Mouse (Mus musculus) lung, embryonic 16.5 days (tissue): Measurements from ENCODE around the gene Daxx. TPM values are rescaled to one million over a fixed set of nuclear protein-coding genes. Genes with fewer than 3 reads are reported as not detected.
"Not testable (repeated sequence)": the region's sequence is repeated elsewhere in the genome, so short reads cannot be mapped to it uniquely, and the experiment has no call there.

Source experiments
- ATAC-seq: fragments of 200-750 bp; cut with Nextera tagmentation; 2 replicates; pipeline ENCODE4 v1.8.0; 2017; ENCODE audit warnings: low read depth, mild to moderate bottlenecking, moderate library complexity
- H3K27ac ChIP-seq: fragments of 300-500 bp; sonication (generic); 2 replicates; pipeline ENCODE4 v1.5.1; 2014; ENCODE audit warnings: mild to moderate bottlenecking, control low read depth, low read length
- H3K27me3 ChIP-seq: fragments of 300-500 bp; sonication (generic); 2 replicates; pipeline ENCODE4 v1.6.1; 2014; ENCODE audit warnings: low read depth, low read length, mixed read lengths; ENCODE audit not compliant: control insufficient read depth, insufficient read depth
- H3K36me3 ChIP-seq: fragments of 300-500 bp; sonication (generic); 2 replicates; pipeline ENCODE4 v1.6.1; 2014; ENCODE audit warnings: low read length; ENCODE audit not compliant: control insufficient read depth, insufficient read depth
- H3K4me1 ChIP-seq: fragments of 300-500 bp; sonication (generic); replicated peaks from 2 replicates; pipeline ENCODE4 v1.6.1; 2014; ENCODE audit warnings: low read length, mixed read lengths; ENCODE audit not compliant: control insufficient read depth, insufficient read depth
- H3K4me2 ChIP-seq: fragments of 300-500 bp; sonication (generic); 2 replicates; pipeline ENCODE4 v1.6.1; 2014; ENCODE audit warnings: low read depth, low read length, control low read depth
- H3K4me3 ChIP-seq: fragments of 300-500 bp; sonication (generic); 2 replicates; pipeline ENCODE4 v1.5.1; 2014; ENCODE audit warnings: mild to moderate bottlenecking, low read length, control low read depth
- H3K9ac ChIP-seq: fragments of 300-500 bp; sonication (generic); 2 replicates; pipeline ENCODE4 v1.6.1; 2014; ENCODE audit warnings: low read length, control low read depth
- H3K9me3 ChIP-seq: fragments of 300-500 bp; sonication (generic); 2 replicates; pipeline ENCODE4 v1.6.1; 2016; ENCODE audit warnings: low read length; ENCODE audit not compliant: control insufficient read depth
- WGBS: fragments of 180-500 bp; shearing (Covaris S2); extraction: QIAGEN DNeasy Blood & Tissue Kit; methylation state at CpG from one replicate; pipeline ENCODE4 v1.1.7; 2014; 5-methylcytosine and 5-hydroxymethylcytosine counted together
- polyA plus RNA-seq: library from polyadenylated mRNA; unstranded; fragments of >200 nt; fragmentation: Nextera tagmentation; extraction: Ambion mirVana; gene quantifications from 2 replicates; pipeline ENCODE4 v1.2.1, GENCODE M21; 2015

Gene Daxx
- polyA plus RNA-seq, 1 experiment from 2014 or later = 50.6 TPM

DNA sequence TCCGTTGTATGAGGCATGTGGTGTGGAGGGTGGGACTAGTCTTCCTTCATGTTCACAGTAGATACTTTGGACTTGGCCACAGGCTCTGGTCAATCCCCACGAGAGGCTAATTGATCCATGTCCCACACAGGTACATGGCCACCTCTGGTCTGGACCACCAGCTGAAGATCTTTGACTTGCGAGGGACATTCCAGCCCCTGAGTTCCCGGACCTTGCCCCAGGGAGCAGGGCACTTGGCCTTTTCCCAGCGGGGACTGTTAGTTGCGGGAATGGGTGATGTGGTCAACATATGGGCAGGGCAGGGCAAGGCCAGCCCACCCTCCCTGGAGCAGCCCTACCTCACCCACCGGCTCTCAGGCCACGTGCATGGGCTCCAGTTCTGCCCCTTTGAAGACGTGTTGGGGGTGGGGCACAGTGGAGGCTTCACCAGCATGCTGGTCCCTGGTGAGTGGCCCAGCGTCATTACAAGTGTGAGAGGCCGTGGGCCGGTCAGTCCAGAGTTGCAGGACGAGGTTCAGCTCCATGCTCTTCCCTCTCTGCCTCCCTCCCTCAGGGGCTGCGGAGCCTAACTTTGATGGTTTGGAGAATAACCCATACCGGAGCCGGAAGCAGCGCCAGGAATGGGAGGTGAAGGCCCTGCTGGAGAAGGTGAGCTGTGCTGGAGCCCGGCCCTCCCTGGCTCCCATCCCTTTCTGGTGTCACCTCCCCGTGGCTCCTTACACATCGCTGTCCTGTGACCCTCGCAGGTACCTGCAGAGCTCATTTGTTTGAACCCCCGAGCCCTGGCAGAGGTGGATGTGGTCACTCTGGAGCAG is 39.1 kb downstream of the Daxx start:
- WGBS = 81% methylated on average over 22 of the region's 22 CpGs
- peaks cover 28% of the 10 kb centered on the region for H3K36me3 ChIP-seq
- H3K4me1 ChIP-seq = peaks cover 25% of the 10 kb centered on the region
- no peak overlapping the region for H3K4me2 ChIP-seq
- no peak overlapping the region for H3K9ac ChIP-seq
- no peak overlapping the region for H3K27ac ChIP-seq
- H3K27me3 ChIP-seq = no peaks in the 10 kb centered on the region
- no peak for ATAC-seq
- no peak overlapping the region for H3K4me3 ChIP-seq
- no peaks in the 10 kb centered on the region for H3K9me3 ChIP-seq

DNA sequence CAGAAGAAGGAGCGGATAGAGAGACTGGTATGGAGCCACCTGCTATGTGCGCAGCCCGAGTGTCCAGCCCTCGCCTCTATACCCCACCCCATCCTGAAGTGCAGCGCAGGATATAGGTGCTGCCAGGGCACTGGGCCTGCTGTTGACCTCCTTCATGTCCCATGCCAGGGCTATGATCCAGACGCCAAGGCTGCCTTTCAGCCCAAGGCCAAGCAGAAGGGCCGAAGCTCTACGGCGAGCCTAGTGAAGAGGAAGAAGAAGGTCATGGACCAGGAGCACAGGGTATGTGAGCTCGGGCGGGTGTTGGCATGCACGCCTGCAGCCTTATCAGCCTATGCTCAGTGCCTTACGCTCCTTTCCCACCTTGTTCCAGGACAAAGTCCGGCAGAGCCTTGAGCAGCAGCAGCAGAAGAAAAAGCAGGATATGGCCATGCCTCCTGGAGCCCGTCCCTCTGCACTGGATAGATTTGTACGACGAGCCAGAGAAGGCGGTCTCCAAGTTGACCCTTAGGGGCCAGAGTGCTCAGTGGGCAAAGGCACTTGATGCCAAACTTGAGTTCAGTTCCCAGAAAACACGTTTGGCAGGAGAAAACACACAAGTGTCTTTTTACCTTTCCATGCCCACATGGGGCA is 39.8 kb downstream of the Daxx start:
- H3K9ac ChIP-seq = no peak overlapping the region
- peaks cover 32% of the 10 kb centered on the region for H3K4me1 ChIP-seq
- no peak for ATAC-seq
- H3K36me3 ChIP-seq = peaks cover 27% of the 10 kb centered on the region
- H3K4me2 ChIP-seq = no peak overlapping the region
- no peaks in the 10 kb centered on the region for H3K27me3 ChIP-seq
- H3K4me3 ChIP-seq = no peak overlapping the region
- WGBS = 86% methylated on average over 19 of the region's 19 CpGs
- no peaks in the 10 kb centered on the region for H3K9me3 ChIP-seq
- H3K27ac ChIP-seq = no peak overlapping the region

DNA sequence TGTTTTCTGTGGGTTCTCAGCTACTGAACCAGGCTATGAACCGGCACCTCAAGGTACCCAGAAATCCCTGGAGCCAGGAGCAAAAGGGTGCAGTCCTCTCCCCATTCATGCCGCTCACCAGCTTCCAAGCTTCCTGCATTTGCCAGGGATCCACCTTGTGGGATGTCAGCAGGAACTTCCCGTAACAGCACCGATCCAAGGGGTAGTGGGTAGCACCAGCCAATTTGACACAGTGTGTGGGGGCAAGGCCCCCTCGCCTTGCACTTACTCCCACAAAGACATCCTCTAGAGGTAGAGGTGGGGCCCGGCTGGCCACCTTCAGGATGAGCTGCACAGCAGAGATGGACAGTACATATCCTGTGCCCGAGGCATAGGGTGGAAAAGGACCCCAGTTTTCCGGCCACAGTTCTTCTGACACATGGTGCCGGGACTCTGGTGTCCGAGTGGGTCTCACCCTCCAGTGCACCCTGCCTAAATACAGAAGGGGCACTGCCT is 41.0 kb downstream of the Daxx start:
- Histone ChIP-seq H3K36me3 (peaks cover 24% of the 10 kb centered on the region), H3K9ac (peak overlapping the region; percentile 68; the same call in 1 of the 2 replicates), H3K4me1 (peaks cover 39% of the 10 kb centered on the region), H3K9me3 (no peaks in the 10 kb centered on the region), H3K27ac (no peak overlapping the region), H3K4me3 (peak overlapping the region; percentile 50), H3K4me2 (peak overlapping the region; percentile 80), H3K27me3 (no peaks in the 10 kb centered on the region)
- 70% methylated on average over 10 of the region's 10 CpGs for WGBS
- ATAC-seq = no peak

DNA sequence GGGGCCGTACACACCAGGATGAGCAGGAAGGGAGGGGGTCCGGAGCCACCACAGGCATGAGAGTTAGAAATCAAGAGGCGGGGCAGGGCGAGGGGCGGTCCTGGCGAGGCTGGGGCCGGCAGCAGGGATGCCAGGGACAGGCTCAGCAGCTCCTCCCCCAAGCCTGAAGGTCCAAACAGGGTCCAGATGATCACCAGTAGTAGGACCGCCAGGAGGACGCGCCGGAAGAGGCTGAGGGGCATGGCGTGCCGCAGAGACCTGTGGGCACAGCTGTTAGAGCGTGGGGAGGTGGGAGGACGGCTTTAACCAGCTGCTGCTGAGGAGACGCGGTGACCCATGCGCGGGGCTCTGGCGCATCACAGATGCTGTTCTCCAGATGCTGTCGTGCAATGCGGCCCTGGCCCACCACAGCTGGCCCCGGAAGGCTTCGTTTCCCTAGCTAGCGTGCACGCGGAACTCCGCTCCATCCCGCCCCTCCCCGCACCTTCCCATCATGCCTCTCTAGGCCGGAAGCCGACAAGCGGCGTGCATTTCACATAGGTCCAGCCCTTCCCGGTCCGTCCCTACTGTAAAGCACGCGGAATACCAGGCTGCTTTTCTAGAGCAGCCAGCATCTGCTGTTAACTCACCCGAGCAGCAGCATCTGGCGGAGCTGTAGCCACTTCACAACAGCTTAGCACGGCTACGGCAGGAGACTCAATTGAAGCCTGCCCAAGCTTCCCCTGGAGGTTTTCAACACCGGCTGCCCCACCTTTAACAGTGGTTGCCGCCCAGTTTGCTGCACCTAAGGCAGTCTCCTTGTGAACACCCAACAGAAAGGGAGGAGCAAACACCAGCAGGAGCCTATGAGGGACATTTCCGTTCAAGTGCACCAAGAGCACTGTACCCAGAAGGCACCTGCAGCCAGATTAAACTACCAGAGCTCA is 42.1 kb downstream of the Daxx start, which contains the start of gene B3galt4:
TSS of gene B3galt4 (minus strand) at position 468 of the 926 bp plus-strand sequence.
- H3K27ac ChIP-seq = peak within 1 kb of the TSS; percentile 92
- WGBS = under 1% methylated on average over 45 of the region's 45 CpGs
- H3K4me1 ChIP-seq = peaks cover 39% of the 10 kb centered on the region
- peak within 1 kb of the TSS; percentile 68 for H3K9ac ChIP-seq
- no peaks in the 10 kb centered on the region for H3K27me3 ChIP-seq
- H3K4me3 ChIP-seq = peak within 1 kb of the TSS; percentile 50
- H3K4me2 ChIP-seq = peak within 1 kb of the TSS; percentile 80
- peak; percentile 75 for ATAC-seq
- H3K9me3 ChIP-seq = no peaks in the 10 kb centered on the region
- peaks cover 22% of the 10 kb centered on the region for H3K36me3 ChIP-seq

DNA sequence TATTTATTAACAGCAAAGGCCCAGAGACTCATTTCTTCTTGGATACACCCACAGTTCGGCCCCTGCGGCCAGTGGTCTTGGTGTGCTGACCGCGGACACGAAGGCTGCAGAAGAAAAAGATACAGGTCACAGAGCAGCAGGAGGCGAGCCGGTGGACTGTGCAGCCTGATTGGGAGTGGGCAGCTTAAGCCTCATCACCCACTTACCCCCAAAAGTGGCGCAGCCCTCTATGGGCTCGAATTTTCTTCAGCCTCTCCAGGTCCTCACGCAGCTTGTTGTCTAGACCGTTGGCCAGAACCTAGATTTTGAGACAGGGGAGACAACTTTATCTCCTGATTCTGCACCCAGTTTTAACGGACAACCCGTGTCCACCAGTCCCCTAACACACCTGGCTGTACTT is 42.8 kb downstream of the Daxx start:
- 75% methylated on average over 13 of the region's 13 CpGs for WGBS
- H3K9me3 ChIP-seq, H3K27ac ChIP-seq, H3K4me3 ChIP-seq, H3K27me3 ChIP-seq, H3K9ac ChIP-seq, ATAC-seq: not testable (repeated sequence)
- Histone ChIP-seq H3K4me2 (peak overlapping the region; percentile 80), H3K36me3 (peaks cover 18% of the 10 kb centered on the region), H3K4me1 (peaks cover 44% of the 10 kb centered on the region)

DNA sequence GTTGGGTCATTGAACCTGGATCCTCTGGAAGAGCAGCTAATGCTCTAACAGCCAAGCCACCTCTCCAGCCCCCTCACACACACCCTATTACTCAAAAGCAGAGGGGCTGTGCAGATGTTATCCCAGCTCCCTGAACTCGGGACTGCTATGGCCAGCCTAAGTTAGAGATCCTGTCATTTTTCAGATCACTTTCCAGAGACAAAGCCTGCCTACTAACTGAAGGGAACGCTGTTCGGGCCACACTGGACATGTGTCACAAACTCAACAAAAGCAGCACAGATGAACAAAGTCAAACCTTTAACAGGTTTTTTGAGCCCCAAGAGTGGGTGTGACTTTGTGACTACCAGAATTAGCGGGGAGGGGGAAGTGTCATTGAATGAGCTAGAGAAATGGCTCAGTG is 43.7 kb downstream of the Daxx start:
- Histone ChIP-seq H3K36me3 (peaks cover 18% of the 10 kb centered on the region), H3K4me3 (no peak overlapping the region), H3K9ac (no peak overlapping the region), H3K27ac (no peak overlapping the region), H3K9me3 (no peaks in the 10 kb centered on the region), H3K4me2 (peak overlapping the region; percentile 5; the same call in 1 of the 2 replicates), H3K4me1 (peaks cover 44% of the 10 kb centered on the region), H3K27me3 (no peaks in the 10 kb centered on the region)
- ATAC-seq = no peak
- WGBS = 63% methylated on average over 4 of the region's 4 CpGs

DNA sequence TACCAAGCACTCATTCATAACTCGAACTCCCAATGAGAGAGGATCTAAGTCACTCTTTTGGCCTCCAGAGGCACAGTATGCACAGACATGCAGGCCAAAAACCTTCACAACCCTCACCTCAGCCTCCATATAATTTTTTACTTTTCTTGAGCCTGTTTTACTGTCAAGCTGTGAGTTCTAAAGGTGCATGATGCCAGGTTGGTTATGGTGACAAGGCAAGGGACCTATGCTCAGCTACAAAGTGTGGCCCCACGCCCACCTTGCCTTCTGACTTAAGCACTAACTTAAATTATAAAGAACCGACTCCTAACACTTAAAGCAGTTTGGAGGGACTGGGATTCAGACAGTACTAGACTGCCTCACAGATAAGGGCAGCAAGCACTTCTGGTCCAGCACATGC is 44.1 kb downstream of the Daxx start:
- Histone ChIP-seq H3K9ac (peak overlapping the region; percentile 99; the same call in 1 of the 2 replicates), H3K4me3 (no peak overlapping the region), H3K27me3 (no peaks in the 10 kb centered on the region), H3K27ac (no peak overlapping the region), H3K9me3 (no peaks in the 10 kb centered on the region), H3K4me1 (peaks cover 44% of the 10 kb centered on the region), H3K4me2 (no peak overlapping the region; the same call in 1 of the 2 replicates), H3K36me3 (peaks cover 18% of the 10 kb centered on the region)
- no peak for ATAC-seq
- WGBS = 73% methylated on average over 3 of the region's 3 CpGs

DNA sequence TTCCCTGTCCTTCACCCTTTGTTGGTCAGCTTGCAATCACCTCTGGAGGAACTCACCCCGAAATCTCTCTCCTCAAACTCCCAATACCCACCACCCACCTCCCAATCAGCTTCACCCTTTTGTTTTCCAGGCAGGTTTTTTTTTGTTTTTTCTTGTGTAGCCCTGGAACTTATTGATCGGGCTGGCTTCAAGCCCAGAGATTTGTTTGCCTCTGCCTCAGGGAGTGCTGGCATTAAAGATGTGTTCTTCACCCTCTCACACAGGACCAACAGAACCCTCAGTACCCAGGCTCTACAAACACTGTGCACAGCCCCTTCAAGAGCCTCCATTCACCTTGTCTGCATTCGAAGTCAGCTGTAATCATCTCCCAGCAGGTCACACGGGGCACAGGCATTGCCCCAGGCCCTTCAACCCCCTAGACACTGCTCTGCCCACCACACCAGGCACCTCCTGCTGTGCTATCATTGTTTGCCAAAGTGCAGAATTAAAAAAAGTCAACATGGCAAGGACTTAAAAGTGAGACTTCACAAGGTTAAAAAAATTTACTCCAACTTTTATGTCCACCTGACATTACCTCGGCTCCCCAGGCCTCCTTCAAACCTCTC is 44.8 kb downstream of the Daxx start:
- H3K27me3 ChIP-seq = no peaks in the 10 kb centered on the region
- H3K36me3 ChIP-seq = peaks cover 21% of the 10 kb centered on the region
- H3K4me1 ChIP-seq = peaks cover 44% of the 10 kb centered on the region

More for the DNA sequence above, 44.8 kb downstream of the Daxx start:
- H3K4me2 ChIP-seq = peak overlapping the region; percentile 99
- 36% methylated on average over 5 of the region's 5 CpGs for WGBS
- H3K4me3 ChIP-seq = peak overlapping the region; percentile 95
- no peaks in the 10 kb centered on the region for H3K9me3 ChIP-seq
- H3K9ac ChIP-seq = peak overlapping the region; percentile 99
- H3K27ac ChIP-seq = peak overlapping the region; percentile 24; the same call in 1 of the 2 replicates
- no peak for ATAC-seq
